Mouse (Mus musculus) brain, embryonic 14.5 days (tissue): ENCODE measurements around the gene Kctd4.

Source experiments
- CTCF ChIP-seq: fragments of 200-500 bp; IDR thresholded peaks from 2 replicates; pipeline ENCODE4 v1.5.1; 2012; ENCODE audit warnings: inconsistent platforms, mild to moderate bottlenecking, moderate library complexity, borderline replicate concordance; ENCODE audit not compliant: insufficient read depth, insufficient read length; ENCODE audit errors: extremely low read depth
- POLR2A ChIP-seq: fragments of 200-500 bp; IDR thresholded peaks from 2 replicates; pipeline ENCODE4 v1.6.1; 2012; ENCODE audit warnings: mild to moderate bottlenecking, inconsistent platforms, borderline replicate concordance; ENCODE audit not compliant: poor library complexity, insufficient read depth, insufficient read length, severe bottlenecking; ENCODE audit errors: extremely low read depth

DNA sequence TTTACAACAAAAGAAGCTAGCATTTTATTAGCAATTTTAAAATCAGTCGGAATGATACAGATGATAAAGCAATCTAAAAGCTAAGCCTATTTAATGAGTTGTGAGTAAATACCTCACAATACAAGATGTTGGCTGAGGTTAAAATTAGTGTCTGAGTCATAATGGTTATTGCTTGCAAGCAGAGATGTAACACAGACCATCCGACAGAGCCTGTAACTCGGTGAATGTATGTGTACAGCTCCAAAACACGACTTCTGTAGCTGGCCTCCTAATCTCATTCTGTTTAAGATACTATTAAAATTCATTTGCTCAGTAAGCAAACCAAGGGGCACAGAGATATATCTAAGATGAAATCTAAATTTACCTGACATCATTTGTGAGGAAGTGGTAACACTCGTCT, 12.5 kb downstream of the Kctd4 start:
- TF ChIP-seq CTCF (no peak), POLR2A (no peak)
